8 mouse cellular contexts compared by ENCODE assay signal in genomic region chr10:45067436-45067925, GRCm38 (mm10). TPM values are rescaled to one million over a fixed set of nuclear protein-coding genes. Genes with fewer than 3 reads are reported as not detected.
A peak's percentile ranks its signal among the peaks of the same experiment; 100 is the strongest.
DNase-seq lines count a peak whose midpoint lies in the region; ATAC-seq and TF ChIP-seq lines count a peak whose summit lies in the region.

No protein-coding gene starts in this region.

- in situ Hi-C loops in Patski (cut with MboI; ENCODE audit: low pct_unique_long_range_greater_than_20kb) = no loop called here

- CTCF ChIA-PET in Patski (lab: Charles Lee) = no interaction called here

- H3K4me1 ChIP-seq in forebrain, embryonic 13.5 days = peaks cover 28% of the 10 kb centered on the region
- peaks cover 4% of the 10 kb centered on the region for H3K4me1 ChIP-seq in limb, embryonic 11.5 days (ENCODE audit: control insufficient read depth, insufficient read depth, low read length)
- H3K4me1 ChIP-seq in midbrain, embryonic 14.5 days (ENCODE audit: control insufficient read depth, insufficient read depth, low read length) = peaks cover 25% of the 10 kb centered on the region

- H3K27ac ChIP-seq in forebrain, embryonic 13.5 days = peak overlapping the region; percentile 75
- H3K27ac ChIP-seq in limb, embryonic 11.5 days (replicated peaks; ENCODE audit: low read depth, low read length) = peak overlapping the region; percentile 75; the same call in 1 of the 2 replicates
- peak overlapping the region; percentile 84 for H3K27ac ChIP-seq in midbrain, embryonic 14.5 days (replicated peaks; ENCODE audit: low read depth, low read length)

- peak overlapping the region; percentile 91 for H3K9ac ChIP-seq in forebrain, embryonic 13.5 days
- peak overlapping the region; percentile 95 for H3K9ac ChIP-seq in limb, embryonic 11.5 days (ENCODE audit: low read length)
- peak overlapping the region; percentile 91 for H3K9ac ChIP-seq in midbrain, embryonic 14.5 days (replicated peaks; ENCODE audit: low read length)

- no peak for TF ChIP-seq CTCF in Patski (IDR thresholded peaks at IDR 0.05)

- peak; percentile 23 to 38 for DNase-seq in lung, adult 18-20 months
- no peak for DNase-seq in lung, postnatal 25 days (ENCODE audit: low spot score)
- no peak for DNase-seq in Patski (ENCODE audit: low read depth, low spot score)
- no peak for DNase-seq in limb, embryonic 11.5 days (ENCODE audit: low spot score)
- peak; percentile 71 for DNase-seq in midbrain, embryonic 14.5 days
- DNase-seq in cerebellum, adult 11 months = no peak
- no peak for DNase-seq in testis, postnatal 14 days (ENCODE audit: low spot score)

- WGBS in forebrain, embryonic 13.5 days = under 1% methylated on average over 28 of the region's 28 CpGs
- WGBS in limb, embryonic 11.5 days = 0% methylated on average over 28 of the region's 28 CpGs
- WGBS in midbrain, embryonic 14.5 days = under 1% methylated on average over 28 of the region's 28 CpGs

- POLR2A ChIA-PET in Patski (lab: Charles Lee) = no interaction called here

- peak; percentile 46 for ATAC-seq in Patski
- ATAC-seq in forebrain, embryonic 13.5 days = peak; percentile 39; the same call in 1 of the 2 replicates
- peak; percentile 48; the same call in 1 of the 2 replicates for ATAC-seq in limb, embryonic 11.5 days (ENCODE audit: insufficient number of reproducible peaks, low FRiP score, low TSS enrichment, low read depth)
- peak; percentile 21 for ATAC-seq in midbrain, embryonic 14.5 days (ENCODE audit: low FRiP score, low TSS enrichment)

- peak overlapping the region; percentile 80 for H3K4me2 ChIP-seq in forebrain, embryonic 13.5 days
- H3K4me2 ChIP-seq in limb, embryonic 11.5 days (ENCODE audit: low read depth, severe bottlenecking) = peak overlapping the region; percentile 34
- H3K4me2 ChIP-seq in midbrain, embryonic 14.5 days (ENCODE audit: low read length) = peak overlapping the region; percentile 72

- no peaks in the 10 kb centered on the region for H3K27me3 ChIP-seq in Patski
- no peaks in the 10 kb centered on the region for H3K27me3 ChIP-seq in forebrain, embryonic 13.5 days
- no peaks in the 10 kb centered on the region for H3K27me3 ChIP-seq in limb, embryonic 11.5 days (ENCODE audit: control insufficient read depth, insufficient read depth, low read length)
- no peaks in the 10 kb centered on the region for H3K27me3 ChIP-seq in midbrain, embryonic 14.5 days (ENCODE audit: control insufficient read depth, insufficient read depth, low read length)

- peak overlapping the region; percentile 96 for H3K4me3 ChIP-seq in forebrain, embryonic 13.5 days
- H3K4me3 ChIP-seq in limb, embryonic 11.5 days (ENCODE audit: low read depth, low read length) = peak overlapping the region; percentile 94
- H3K4me3 ChIP-seq in midbrain, embryonic 14.5 days (replicated peaks; ENCODE audit: low read depth, low read length) = peak overlapping the region; percentile 68

- H3K36me3 ChIP-seq in forebrain, embryonic 13.5 days (ENCODE audit: poor library complexity, severe bottlenecking) = no peaks in the 10 kb centered on the region; the same call in 1 of the 2 replicates
- H3K36me3 ChIP-seq in limb, embryonic 11.5 days (ENCODE audit: control insufficient read depth, insufficient read depth, low read length) = no peaks in the 10 kb centered on the region
- 0 out of 2 replicates have a peak, but pooled peaks cover 3% of the 10 kb centered on the region for H3K36me3 ChIP-seq in midbrain, embryonic 14.5 days (ENCODE audit: control insufficient read depth, insufficient read depth, low read length)

- no peaks in the 10 kb centered on the region for H3K9me3 ChIP-seq in forebrain, embryonic 13.5 days (replicated peaks)
- H3K9me3 ChIP-seq in limb, embryonic 11.5 days (ENCODE audit: control insufficient read depth, low read length) = no peaks in the 10 kb centered on the region
- H3K9me3 ChIP-seq in midbrain, embryonic 14.5 days (ENCODE audit: control insufficient read depth, low read length) = no peaks in the 10 kb centered on the region

RNA-seq across cellular contexts. Expression of gene Prep, which starts 0.5 kb away (rescaled TPM):
- polyA plus RNA-seq in Patski (2021) = 13.6 TPM
- 18.3 and 20.3 TPM in 2 replicates for polyA plus RNA-seq in forebrain, embryonic 13.5 days (2015; fragmentation: Nextera tagmentation; extraction: Ambion mirVana)
- polyA plus RNA-seq in limb, embryonic 11.5 days (2014; fragmentation: Nextera tagmentation; extraction: Ambion mirVana) = 35.8 and 37.8 TPM in 2 replicates
- polyA plus RNA-seq in midbrain, embryonic 14.5 days (2014; fragmentation: Nextera tagmentation; extraction: Ambion mirVana) = 17.1 and 23.6 TPM in 2 replicates

Comparison
In these comparisons a context has a peak if more than half of its experiments do, and no peak if none do; other contexts are left out.
1. DNase-seq: peak in lung, adult 18-20 months (2 of 2) and midbrain, embryonic 14.5 days (single experiment); none in lung, postnatal 25 days (single experiment), Patski (single experiment), limb, embryonic 11.5 days (single experiment), cerebellum, adult 11 months (single experiment) and testis, postnatal 14 days (single experiment).
2. Peak in every context shown above with its lines, with median percentiles within 50 percentile points of each other: ATAC-seq, H3K27ac ChIP-seq, H3K4me2 ChIP-seq, H3K4me3 ChIP-seq and H3K9ac ChIP-seq.